Mouse (Mus musculus) monocyte, adult 2 months (primary cell): ENCODE results near the gene Mn1.

Experiments used
- DNase-seq, 2 experiments: peaks; one replicate each; pipeline ENCODE4 v3.0.0; 2022; ENCODE audit warnings: low spot score in 2 of 2, low read depth in 1 of 2

The Mn1 gene

DNA sequence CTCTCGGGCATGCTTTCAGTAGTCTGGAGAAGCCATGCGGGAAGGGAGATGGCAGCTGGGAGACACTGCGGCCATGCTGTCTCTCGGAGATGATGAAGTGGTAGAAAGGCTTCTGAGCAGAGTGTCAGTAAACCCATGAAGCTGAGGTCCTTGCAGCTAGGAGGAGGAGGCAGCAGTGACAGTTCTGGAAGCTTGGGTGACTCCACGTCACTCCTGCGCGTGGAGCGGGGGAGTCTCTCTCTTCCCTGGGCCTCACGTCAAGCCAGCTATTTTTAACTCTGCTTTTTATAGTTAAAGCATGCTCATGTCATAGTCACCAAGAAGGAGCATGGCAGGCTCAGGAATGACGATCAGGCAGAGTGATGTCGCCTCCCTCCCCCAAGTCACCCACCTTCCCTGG, 56.3 kb downstream of the Mn1 start:
- DNase-seq = no peak

DNA sequence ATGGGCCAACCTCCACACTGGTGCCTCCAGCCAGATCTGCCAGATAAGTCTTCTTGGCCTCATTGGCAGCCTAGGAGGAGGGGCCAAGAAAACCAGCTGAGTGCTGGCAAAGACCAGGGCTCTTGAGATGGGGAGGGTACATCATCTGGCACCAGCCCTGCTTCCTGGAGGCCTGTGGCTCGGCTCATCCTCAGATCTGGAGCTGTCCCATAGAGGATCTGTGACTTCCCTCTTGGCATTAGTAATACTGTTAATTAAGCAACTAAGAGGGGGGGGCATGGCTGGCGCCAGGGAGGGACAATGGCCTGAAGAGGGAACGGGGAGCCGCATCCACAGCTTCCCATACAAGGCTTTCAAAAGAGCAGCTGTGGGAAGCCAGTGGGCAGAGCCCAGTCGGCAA, 58.6 kb downstream of the Mn1 start:
- no peak for DNase-seq

DNA sequence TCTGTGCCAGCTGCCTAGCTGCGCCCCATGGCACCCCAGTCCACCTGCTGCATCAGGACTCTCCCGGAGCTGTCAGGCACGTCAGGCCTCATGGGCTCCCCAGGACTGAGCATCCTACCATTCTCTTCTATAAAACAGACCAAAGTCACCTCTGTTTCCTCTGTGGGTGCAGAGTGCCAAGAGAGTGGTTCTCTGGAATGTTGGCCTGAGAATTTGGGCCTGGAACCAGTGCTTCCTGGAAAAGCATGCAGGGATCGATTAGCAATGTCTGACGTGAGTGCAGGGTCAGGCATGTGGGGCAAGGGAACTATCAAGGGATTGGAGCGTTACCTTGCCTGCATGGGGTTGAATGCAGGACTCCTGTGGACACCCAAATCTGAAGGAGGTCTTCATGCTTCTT, 59.0 kb downstream of the Mn1 start:
- DNase-seq = no peak

DNA sequence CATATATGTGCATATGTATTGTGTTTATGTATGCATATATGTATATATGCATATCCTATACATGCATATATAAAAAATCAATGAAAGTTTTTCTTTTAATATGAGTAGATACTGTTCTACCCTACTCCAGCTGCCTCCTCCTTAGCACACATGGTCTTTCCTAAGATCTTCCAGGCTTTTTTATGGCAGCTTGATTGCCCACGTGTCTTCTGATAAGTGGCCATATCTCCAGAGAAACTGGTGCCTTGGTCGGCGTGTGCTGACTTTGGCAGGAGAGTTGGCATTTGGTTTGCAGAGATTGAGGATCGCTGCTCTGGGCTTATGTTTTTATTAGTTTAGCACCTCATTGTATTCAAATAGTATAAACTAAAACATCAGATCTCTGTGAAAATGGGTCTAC, 68.7 kb downstream of the Mn1 start:
- no peak for DNase-seq

DNA sequence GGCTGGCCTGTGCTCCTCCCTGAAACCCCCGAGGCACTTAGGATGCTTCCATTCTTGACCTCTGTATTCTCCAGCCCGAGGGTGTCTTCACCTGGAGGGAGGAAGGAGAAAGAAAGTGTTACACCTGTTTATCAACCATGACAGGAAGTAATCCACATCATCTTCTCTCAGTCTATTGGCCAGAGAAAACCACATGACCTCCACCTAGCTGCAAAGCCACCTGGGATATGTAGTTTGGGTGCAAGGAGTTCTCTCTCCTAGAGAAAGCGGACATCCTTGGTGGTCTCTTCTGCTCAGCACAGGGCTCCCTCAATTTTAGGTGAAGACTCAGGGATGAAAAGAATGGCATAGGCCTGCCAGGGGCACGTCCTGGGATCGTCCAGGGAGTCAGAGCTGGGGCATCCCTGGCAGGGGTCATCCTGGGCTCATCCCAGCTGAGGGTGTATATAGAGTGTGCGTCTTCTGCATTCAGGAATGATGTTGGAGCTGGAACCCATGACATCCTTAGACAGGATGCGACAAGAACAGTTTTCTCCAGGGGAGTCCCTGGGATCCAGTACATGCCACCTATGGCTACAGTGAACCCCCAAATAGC, 72.0 kb downstream of the Mn1 start:
- no peak for DNase-seq

DNA sequence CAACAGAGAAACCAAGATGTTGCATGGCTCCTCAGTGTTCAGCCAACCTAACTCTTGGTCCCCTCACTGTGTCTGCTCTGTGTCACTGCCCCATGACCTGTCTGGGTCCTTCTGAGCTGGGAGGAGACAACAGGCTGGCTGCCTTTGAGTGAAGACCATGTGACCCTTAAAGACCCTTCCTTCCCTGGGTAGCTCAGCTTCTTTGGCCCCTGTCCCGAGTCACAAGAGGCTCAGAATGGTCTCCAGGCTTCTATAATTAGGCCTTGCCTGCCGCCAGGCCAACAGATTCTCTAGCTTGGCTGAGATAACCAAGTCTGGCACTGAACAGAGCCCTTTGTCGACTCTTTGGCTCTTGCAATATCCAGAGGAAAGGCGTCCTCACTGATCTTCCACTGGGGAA, 73.4 kb downstream of the Mn1 start:
- DNase-seq = no peak

DNA sequence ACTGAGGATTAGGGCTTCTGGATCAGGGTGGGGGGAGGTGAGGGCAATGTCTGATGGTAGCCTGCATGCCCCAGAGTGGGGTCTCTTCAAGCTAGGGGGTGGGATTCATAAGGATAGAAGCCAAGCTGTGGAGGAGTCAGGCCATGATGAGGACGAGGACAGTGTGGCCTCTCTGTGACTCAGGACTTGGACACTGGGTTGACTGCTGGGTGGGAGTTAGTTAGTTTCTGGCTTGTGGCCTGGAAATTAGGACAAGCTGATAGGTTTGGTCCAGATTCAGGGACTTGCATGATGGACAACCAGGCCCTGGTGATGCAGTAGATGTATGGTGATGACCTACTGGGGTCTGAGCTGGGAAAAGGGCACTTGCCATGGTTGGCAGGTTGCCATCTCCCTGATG, 74.3 kb downstream of the Mn1 start:
- DNase-seq = no peak

DNA sequence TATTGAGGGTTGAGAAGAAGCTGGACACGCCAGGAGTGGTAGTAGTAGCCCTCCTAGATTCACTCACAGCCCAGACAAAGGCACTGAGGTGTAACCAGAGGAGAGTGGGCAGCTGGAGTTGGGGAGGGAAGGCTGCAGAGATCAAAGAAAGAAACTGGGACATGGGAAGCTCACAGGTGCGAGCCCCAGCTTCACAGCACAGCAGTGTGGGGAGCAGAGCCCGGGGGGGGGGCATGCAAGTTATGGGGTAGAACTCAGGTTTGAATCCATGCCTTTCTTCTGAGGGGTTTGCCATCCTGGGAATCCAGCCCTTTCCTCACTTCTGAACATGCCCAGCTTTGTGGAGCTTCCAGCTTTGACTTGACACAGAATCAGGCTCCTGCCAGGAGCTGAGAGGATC, 82.9 kb downstream of the Mn1 start:
- DNase-seq = no peak

DNA sequence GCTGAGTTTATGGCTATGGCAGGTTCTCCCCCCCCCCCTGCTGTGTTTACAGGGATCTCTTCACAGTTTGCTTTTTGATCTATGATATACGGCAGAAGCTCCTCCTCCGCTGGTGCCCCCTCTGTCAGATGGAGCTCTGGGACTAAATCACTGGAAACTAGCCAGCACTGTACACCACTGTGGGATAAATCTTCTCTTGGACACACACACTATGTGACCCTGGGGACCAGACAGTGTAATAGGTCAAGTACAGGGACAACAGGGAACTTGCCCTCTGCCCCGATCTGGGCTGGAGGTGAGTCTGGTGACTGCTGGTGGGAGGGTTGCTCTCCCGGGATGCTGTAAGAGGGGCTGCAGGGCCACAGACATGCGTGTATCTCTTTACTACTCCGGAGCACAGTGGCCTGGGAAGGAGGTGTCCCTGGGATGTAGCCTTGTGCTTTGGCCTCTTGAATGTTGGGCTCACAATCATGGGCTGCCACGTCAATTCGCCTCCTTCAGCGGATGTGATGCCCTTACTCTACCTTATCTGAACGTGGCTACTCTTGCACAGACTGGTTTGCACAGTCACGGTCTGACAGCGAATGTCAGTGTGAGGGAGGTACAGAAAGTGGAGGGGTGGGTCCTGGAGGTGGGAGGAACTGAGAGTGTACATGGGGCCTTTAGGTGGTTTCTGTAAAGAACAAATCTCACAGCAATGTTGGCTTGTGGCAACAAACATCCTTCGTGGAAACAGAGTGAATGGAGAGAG, 84.7 kb downstream of the Mn1 start:
- no peak for DNase-seq

DNA sequence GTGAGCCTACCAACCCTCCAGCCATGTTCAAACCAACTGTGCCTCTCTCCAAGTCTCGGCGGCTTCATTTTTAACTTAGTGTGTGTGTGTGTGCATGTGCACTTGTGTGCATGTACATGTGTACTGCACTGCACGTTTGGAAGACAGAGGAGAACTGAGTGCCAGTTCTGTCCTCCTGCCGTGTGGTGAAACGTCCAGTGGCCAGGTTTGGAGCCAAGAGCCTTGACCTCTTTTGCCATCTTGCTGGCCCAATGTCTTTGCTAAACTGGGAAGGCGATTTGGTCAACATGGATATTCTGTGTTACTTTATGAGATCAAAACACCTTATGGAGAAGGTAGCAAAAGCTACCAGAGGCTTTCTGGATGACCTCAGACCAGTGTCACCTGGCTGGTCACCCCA, 88.1 kb downstream of the Mn1 start:
- DNase-seq = no peak

DNA sequence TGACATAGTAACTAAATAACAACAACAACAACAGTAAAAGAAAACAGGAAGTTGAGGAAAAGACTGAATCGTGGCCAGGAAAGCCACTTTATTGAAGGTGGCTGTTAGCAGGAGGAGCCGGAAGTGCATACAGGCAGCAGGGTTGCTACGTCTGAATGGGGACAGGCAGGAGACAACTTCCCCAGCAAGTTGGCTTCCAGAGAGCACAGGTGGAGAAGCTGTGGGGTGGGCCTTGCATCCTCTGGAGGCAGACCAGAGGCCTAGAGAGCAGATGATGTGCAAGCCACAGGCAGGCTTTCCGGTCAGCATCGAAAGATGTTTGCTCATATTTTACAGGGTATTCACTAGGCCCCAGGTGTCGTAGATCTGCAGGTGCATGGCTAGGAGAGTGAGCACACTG, 88.7 kb downstream of the Mn1 start:
- DNase-seq = no peak

DNA sequence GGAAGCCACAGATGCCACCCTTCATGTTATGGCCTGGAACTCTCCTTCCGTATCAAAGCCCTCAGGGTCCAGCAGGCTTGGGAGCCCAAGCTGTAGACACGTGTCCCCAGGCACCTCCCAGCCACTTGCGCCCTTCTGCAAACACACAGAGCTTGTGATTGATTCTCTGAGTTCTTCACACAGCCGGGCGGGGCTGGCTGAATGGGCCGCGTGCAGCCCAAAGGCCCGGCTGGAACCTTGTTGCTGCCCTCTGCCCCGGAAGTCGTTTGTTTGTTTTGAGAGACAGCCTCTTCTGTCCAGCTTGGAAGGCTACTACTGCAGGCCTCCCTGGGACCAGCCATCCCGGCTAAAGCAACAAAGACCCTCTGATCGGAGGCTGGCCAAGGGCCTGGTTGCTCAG, 89.2 kb downstream of the Mn1 start:
- DNase-seq = no peak
